Mouse (Mus musculus) frontal cortex, postnatal 14 days (tissue): ENCODE results near the gene Cdc6.
"Not testable (repeated sequence)": the region's sequence is repeated elsewhere in the genome, so short reads cannot be mapped to it uniquely, and the experiment has no call there.

Source experiments
- DNase-seq, 2 experiments: peaks; one replicate each; pipeline ENCODE4 v3.0.0; 2022; ENCODE audit warnings: low spot score in 2 of 2

The Cdc6 gene

DNA sequence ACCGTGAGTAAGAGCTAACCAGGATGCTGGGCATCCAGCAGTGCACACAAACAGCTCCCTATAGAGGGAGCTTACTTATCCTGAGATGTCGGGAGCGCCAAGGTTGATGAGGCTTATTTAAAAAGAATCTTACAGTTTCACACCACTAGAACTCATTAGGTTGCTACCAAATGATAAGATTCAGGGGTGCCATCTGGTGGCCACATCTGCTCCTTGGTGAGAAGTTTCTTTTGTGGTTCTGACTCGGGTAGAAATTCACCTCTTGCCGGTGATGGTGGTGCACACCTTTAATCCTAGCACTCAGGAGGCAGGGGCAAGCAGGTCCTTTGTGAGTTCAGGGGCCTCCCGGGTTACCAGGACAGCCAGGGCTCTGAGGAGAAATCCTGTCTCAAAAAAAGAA, 2.1 kb downstream of the Cdc6 start:
- peak; percentile 38 to 68 for DNase-seq

DNA sequence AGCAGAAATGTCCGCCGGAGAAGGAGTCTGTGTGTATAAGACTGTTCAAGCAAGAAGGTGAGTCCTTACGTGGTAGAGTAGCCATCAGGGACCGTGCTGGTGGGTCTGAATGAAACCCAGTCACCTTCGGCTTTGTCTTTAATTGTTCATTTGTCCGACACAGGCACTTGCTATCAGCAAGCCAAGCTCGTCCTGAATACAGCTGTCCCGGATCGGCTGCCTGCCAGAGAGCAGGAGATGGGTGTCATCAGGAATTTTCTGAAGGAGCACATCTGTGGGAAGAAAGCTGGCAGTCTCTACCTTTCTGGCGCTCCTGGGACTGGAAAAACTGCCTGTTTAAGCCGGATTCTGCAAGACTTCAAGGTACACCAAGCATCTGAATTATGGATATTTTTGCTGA, 2.8 kb downstream of the Cdc6 start:
- DNase-seq = no peak

DNA sequence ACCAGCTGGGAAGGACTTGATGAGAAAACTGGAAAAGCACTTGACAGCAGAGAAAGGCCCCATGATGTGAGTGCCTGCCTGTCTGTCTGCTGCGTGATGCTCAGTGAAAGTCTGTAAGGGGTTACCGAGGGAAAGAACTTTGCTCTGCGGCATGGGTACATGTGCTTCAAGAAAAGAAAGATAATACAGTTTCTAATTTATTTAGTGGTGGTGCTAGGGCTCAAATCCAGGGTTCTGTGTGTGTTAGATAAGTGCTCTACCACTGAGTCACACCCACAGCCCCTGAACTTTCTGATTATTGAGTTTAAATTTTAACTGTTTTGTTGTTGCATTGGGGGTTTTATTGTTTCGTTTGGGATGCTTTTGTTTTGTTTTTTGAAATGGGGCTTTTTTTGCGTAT, 3.9 kb downstream of the Cdc6 start:
- no peak for DNase-seq

DNA sequence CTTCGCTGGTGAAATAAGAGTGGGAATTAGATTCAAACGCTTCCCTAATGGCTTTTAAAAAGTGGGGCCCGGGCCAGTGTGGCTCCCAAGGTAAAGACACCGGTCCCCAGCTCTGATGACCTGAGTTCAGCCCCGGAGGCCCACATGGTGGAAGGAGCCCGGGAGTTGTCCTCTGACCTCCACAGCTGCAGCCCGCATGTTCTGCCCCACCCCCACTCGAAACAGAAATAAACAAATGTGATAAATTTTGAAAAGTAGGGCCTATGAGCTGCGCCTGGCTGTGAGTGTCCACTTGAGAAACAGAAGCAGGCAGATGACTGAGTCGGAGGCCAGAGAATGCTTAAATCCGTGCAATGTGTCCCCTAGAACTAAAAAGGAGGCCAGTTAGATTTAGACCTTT, 6.6 kb downstream of the Cdc6 start:
- DNase-seq = no peak

DNA sequence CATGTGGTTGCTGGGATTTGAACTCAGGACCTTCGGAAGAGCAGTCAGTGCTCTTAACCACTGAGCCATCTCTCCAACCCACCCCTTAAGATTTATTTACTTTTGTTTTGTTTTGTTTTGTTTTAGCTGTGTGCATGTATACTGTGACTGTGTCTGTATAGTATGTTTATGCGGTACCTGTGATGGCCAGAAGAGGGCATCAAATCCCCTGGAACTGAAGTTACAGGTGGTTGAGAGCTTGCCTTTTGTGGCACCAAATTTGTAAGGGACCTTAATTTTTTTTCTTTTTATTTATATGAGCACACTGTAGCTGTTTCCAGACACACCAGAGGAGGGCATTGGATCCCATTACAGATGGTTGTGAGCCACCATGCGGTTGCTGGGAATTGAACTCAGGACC, 8.8 kb downstream of the Cdc6 start:
- not testable (repeated sequence) for DNase-seq

DNA sequence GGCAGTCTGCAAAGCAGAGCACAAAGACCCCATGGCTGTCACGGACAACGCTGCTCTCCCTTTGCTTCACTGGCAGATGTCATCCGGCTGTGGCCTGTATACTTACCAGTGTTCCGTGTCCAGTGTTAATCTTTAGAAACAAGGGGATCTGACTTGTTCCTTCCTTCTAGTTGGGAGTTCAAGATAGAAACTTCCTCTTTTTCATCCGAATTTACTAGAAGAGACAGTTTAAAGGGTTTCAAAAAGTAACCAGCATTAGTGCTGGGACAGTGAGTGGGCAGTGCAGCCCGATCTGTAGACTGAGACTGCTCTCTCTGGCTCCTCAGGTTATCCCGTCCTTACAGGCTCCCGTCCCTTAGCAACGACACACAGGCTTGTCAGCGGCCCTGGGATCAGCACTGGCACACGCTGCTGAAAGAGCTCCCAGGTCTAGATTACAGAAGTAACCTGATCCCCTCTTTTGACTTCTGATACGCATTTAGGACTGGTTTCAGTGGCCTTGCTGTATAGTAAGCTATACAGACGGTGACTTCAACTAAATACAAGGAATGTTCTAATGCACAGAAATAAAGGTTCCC, 9.9 kb downstream of the Cdc6 start:
- no peak for DNase-seq

DNA sequence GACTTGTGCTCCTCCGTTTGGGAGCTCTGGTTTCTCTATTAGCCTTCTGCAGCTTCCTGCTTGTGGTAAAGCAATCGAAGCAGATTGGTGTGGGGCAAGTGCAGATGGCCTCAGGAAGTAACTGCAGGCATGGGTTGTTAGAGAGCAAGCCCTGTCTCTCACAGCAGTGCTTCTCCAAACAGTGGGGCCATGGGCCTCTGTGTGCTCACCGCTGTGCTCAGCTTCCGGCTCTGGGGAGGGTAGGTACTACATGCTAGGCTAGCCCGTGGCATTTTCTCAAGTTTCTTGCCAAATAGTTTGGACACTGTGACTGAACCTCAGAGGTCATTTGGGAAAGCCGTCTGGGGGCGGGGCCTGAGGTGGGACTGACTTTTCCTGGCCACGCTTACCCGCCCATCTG, 10.6 kb downstream of the Cdc6 start:
- DNase-seq = no peak

DNA sequence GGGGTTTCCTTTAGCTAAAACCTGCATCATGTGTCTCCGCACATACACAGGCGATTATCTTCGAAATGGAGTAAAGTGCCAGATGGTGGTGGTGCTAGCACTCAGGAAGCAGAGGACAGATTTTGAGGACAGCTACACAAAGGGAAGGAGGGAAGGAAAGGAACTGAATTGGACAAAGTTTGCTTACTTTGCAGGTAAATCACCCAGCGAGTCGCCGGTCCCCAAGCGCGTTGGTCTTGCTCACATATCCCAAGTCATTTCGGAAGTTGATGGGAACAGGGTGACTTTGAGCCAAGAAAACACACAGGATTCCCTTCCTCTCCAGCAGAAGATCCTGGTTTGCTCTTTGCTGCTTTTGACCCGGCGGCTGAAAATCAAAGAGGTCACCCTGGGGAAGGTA, 11.4 kb downstream of the Cdc6 start:
- no peak for DNase-seq

DNA sequence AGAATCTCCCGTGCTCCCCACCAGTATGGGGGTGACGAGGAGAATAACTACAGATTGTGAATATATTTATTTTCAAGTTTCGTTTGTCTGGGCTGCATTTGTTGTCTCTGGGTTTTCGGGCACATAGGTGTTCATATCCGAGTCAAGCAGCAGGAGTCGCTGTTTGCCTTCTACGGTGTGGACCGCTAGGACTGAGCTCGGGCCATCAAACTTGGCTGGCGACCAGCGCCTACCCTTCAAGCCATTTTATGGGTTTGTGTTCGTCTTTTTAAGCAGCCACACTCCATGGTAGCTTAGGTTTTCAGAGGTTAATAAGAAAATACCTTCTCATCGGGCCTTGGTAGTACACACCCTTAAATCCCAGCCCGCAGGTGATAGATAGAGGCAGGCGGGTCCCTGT, 14.2 kb downstream of the Cdc6 start:
- DNase-seq = not testable (repeated sequence)

DNA sequence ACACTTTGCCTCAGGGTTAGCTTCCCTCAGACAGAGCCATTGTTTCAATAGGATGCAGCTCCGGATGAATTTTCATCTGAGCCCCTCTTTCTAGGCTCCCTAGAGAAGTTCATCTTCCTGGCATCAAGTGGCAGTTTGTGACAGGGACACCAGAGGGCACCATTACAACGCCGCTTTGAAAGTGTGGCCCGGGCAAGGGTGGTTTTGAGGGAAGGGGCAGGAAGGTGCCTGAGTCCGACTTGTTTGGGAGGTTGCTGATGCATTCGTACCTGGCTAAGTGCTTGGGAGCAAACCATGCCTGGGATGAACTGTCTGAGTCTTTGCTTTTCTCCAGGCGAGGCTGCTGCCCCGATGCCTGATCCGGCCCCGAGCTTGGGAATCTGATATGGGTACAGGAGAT, 14.7 kb downstream of the Cdc6 start:
- DNase-seq = peak; percentile 39 to 55

DNA sequence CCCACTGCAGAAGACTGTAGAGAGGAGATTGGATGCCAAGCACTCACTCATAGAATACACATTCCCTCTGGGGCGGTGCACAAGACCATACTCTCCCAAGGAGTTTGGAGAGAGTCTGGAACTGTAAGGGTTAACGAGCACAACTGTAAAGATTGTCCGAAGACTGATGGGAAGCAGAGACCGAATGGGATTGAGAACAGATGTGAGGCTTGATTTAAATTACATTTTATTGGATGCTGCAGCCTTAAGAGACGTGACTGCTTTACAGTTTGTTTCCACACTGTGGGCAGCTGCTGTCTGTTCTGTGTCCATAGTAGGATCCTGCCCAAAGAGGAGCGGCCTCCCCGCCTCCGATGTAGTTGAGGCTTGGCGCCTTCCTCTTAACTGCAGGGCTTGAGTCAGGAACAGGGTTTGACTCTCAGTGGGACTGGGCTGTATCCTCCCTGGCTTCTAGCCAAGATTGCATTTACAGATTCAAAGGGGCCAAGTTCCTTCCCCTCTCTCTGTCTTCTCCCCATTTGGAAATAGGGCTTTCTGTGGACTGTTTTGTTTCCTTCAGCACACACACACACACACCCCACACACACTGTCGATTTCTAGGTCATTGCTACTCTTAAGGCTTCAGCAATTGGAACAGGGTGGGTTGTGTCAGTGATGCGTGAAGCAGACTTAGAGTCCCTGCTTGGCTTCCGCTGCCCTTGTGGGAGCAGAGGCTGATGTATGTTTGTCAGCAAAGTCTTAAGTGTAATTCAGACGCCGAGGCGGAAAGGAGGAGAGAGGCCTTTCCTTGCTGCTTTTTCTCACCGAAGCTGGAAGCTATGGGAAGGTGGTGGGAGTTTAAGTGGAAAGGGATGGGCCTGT, 15.5 kb downstream of the Cdc6 start:
- DNase-seq = not testable (repeated sequence)

DNA sequence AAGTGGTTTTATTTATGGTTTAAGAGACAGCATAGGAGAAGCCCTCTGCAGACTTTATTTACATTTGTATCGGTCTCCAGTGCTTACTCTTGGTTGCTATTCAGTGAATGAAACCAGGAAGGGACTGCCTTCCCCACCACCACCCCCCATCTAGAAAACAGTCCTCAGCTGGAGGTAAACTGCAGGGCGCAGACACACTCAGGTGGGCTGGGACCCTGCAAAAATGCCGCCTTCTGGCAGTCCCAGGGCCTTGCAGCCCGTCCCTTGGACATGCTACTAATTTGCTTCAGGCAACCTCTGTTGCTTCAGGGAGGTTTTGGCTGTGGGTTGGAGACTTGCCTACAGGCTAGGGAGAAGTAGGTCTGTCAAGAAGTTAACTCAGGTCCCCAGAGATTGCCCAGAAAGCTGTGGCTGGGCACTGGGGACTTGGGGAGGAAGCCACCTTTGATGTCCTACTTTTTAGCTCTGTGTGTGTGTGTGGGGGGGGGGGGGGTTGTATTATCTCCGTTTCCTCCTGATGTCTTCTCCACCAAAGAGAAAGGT, 17.1 kb downstream of the Cdc6 start:
- no peak for DNase-seq

DNA sequence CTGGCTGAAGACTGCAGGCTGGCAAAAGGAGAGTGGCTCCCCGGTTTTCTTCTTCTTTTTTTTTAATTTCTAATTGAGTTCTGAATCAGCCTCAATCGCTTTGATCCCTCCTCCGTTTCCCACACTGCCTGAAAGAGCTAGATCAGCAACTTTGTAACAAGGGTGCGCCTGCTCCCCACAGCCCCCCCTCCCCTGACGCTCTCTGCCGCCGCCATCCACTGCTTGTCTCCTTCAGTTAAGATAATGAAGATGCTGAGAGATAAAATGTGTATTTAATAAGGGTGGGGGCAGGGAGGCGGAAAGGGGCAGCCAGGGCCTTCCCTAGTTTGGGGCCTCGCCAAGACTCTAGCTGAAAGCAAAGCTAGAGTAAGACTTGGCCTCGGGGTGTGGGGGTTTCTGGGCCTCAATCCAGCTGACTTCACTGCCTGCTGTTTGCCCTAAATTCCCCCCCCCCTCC, 17.7 kb downstream of the Cdc6 start:
- DNase-seq = peak in 1 of 2 experiments; percentile 31

DNA sequence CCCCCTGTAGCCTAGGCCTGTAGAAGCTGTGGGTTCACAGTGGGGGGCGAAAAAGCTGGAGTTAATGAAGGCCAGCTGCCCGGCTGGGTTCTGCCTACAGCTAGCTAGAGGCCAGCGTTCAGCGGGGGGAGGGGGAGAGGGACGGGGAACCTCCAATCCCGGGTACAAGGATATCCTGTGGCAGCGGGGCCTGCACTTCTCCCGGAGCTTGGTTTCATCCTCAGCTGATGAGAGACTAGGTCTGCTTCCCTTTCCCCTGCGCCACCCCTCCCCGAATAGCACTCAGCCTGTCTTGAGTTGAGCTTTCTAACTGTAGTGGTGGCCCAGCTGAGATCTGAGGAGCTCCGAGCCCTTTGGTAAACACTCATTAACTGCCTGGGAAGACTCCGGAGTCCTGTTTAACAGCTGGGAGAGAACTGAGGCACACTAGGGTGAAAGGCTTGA, 18.3 kb downstream of the Cdc6 start:
- DNase-seq = no peak

DNA sequence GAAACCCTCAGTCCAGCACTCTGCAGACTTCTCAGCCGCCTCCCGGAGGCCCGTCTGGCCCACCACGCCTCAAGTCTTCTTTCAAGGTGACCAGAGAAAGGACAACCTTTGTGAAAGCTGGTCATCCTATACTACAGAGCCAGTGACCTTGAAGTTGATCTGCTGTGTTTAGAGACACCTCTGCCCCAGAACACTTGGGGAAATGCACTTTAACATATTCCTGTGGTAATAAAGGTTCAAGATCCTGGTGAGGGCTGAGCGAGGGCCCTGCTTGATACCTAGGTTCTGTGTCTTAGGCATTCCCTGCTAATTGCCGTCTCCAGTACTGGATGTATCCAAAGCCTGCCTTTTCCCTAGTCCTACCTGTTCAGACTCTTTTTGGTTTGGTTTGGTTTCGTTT, 19.0 kb downstream of the Cdc6 start:
- no peak for DNase-seq

DNA sequence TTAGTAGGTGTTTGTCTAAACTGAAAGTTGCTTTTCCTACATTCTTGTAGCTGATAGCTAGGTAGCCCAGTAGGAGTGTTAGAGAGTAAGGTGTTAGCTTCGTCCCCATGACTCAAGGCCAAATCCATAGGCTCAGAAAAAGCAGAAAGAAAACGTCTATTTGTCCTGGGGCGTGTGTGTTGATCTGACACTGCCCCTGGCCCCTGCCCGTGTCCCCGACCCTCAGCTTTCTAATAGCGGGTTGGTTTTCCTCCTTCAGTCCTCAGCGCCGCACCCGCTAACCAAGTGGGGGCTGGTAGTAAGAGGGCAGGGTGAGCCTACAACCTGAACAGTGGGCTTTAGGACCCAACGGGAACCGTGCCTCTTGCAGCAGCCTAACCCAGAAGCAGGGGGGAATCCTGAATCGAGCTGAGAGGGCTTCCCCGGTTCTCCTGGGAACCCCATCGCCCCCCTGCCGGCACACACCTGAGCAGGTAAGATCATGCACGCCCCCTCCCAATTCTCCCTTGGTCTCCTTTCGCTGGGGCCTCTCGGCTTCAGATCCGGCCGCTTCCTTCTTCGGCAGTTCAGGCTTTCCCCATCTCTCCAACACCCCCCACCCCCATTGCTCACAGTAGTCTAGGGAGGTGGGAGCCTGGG, 20.0 kb downstream of the Cdc6 start, which contains the start of gene Rara:
Gene Rara, plus strand, starts transcription at position 381 of the 639 bp plus-strand sequence.
- no peak for DNase-seq

DNA sequence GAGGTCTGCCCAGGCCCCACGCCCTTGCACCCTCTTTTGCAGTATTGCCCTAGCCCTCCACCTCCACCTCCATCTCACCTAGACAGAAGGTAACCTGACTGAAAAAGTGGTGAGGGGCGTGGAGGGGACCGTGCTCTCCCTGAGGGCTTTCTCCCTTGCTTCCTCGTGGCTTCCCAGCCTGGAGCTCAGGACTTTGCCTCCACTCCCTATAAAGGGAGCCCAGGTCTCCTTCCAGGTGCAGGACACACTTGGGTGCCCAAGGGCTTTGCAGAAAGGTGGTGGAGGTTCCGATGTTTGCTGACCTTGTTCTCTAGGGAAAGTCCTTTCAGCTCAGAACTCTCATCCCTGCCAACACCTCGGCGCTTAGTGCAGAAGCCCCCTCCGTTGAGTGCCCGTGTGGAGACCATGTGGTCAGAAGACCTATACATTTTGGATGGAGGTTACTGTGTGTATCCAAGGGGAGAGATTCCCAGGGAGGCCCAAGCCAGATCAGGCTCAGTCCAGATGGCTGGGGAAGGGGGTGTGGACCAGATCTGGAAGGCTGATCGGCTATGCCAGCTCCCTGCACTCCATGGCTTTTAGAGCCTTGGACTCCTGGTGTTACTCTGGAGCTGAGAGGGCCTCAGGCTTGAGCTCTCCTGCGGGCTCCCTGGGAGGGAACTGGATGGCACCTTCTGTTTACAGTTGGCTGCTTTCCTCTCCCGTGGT, 20.7 kb downstream of the Cdc6 start:
- DNase-seq = no peak

DNA sequence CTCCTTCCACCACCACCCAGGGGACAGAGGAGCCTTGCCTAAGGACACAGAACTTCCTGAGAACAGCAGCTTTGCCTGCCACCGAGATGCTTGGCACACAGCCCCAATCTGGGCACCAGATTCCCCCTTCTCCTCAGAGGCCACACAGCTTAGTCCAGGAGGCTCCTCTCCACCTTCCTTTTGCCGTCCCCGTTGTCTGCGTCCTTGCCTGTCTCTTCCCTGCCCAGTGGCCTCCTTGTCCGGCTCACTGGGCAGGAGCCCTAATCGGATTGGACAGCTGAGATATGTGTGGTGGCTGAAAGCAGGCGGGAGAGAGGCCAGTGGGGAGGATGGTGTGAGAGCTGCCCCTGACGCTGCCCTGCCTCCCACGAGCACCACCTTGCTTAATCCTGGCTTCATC, 21.9 kb downstream of the Cdc6 start:
- no peak for DNase-seq

DNA sequence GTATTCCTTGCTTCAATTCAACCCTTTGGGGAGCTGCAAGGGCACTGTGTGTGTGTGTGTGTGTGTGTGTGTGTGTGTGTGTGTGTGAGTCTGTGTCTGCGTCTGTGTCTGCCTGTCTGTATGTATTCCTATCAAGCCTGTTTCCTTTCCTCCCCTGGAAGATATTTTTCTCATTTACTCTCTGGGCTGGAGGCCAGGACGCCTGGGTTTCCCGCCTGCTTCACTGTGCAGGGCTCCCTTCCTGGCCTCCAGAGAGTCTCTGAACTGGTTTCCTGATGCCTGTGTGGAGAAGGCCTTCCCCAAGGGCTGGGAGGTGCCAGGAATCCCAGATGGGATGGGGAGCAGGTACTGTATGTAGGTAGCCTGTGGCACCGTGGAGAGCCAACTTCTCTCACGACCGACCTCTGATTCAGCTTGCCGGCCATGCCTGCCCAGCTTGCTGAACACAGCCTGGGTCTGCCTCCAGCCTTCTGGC, 22.6 kb downstream of the Cdc6 start:
- no peak for DNase-seq

DNA sequence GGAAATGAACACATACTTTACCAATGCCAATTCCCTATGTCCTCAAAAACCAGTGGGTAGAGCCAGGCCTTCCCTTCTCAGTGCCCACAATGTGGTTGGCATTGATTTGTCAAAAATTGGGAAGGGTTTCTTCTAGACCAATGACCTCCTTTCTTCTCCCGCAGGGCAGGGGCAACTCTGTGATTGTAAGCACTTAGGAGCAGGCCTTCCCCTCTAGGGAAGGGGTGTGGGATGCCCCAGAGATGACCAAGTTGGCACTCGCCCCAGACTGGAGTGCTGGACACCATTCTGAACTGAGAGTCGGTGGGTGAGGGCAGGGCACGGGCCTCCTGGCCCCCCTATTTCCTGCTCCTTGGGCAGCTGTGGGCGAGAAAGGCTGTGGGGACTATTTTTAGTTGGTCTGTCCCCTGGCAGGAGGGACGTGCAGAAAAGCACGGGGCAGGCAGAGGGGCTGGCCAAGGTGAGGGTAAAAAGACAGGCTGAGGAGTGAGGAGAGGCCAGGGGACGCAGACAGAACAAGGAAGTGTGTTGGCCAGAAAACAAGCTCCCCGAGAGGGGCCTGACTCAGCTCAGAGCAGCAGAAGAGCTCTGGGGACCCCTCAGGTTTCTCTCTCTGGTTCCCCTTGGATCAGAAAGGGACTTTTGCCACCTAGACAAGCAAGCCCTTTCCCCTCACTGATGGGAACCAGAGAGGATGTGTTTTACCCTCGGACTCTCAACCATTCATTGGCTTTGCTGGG, 23.3 kb downstream of the Cdc6 start:
- no peak for DNase-seq
